Mouse (Mus musculus) urinary bladder, postnatal 36 days (tissue): Measurements from ENCODE around the gene Ppm1k.
"Not testable (repeated sequence)": the region's sequence is repeated elsewhere in the genome, so short reads cannot be mapped to it uniquely, and the experiment has no call there.

ENCODE experiments used
- DNase-seq, 2 experiments: peaks; one replicate each; pipeline ENCODE4 v3.0.0; 2022; ENCODE audit warnings: low spot score in 2 of 2, mixed read lengths in 1 of 2

The Ppm1k gene

DNA sequence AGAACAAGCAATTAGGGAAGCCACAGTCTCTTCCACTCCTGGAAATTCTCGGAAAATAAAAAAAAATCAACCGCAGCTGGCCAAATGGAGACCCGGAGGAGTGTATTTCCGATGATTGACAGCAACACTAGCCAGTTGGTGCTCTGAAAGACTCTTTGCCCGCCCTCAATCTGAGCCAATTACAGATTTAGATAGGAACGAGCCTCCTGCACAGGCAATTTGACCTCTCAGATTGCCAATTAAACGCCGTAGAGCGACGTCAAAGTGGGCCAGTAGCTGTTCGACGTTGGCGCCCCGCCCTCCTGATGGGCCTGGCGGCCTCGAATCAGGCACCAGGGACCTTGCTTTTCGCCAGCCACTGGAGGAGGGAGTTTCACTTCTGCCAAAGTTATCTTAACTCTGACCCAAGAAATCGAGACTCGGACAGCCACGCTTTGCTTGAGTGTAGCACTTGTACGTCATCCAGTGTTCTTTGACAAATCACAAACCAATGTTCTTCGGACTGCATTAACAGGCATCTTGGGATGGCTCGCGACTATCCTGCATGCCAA lies at the start of gene Ppm1k:
Ppm1k (minus strand) TSS at position 83 of the 551 bp plus-strand sequence.
- DNase-seq, result peak; percentile 99

- no peak for DNase-seq
Measured at GRCm38 (mm10) chr6:57582356-57582755, 47.1 kb upstream of the Ppm1k start.

DNA sequence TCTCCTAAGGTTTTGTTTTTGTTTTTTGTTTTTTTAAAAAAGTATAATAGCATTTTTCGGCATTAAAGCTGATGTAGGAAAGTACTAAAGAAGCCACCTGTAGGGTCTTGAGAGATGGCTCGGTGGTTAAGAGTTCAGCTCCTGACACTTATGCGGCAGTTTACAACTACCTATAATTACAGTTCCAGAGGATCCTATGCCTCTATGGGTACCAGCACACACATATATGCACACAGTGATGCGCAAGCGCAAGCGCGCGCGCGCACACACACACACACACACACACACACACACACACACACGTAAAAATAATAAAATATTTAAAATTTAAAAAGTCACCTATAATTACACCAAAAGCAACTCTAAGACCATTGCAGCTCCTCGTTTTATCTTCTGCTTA lies 46.3 kb upstream of the Ppm1k start:
- DNase-seq, result no peak

GRCm38 (mm10) chr6:57580881-57581548 lies 45.7 kb upstream of the Ppm1k start, which contains the start of gene Herc6:
TSS of gene Herc6 (plus strand) at chr6:57581000.
- DNase-seq, result peak; percentile 38 to 66

- no peak for DNase-seq
Measured at GRCm38 (mm10) chr6:57571587-57571986, 36.3 kb upstream of the Ppm1k start.

- peak in 1 of 2 experiments; percentile 15 for DNase-seq
Measured at GRCm38 (mm10) chr6:57570170-57570974, 35.1 kb upstream of the Ppm1k start.

GRCm38 (mm10) chr6:57567630-57568029 lies 32.4 kb upstream of the Ppm1k start:
- no peak for DNase-seq

GRCm38 (mm10) chr6:57565452-57565851 lies 30.2 kb upstream of the Ppm1k start:
- DNase-seq, result no peak

DNA sequence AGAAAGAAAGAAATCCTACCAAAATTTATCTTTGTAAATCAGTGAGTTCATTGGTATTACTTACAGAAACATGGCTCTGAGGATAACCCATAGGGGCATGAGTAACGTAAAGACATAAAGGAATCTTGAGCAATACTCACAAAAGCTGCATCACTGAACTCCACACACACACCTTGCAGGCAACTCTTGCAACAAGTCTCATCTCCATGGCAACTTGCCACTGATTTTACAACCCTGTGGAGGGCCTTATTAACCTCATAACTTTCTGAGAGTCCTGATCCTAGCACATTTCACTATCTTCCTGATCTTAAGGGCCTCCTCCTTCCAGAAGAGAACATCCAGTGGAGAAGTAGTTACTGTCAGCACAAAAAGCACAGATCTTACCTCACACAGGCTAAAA lies 28.2 kb upstream of the Ppm1k start:
- DNase-seq, result no peak

GRCm38 (mm10) chr6:57557796-57558317 lies 22.6 kb upstream of the Ppm1k start:
- no peak for DNase-seq

DNA sequence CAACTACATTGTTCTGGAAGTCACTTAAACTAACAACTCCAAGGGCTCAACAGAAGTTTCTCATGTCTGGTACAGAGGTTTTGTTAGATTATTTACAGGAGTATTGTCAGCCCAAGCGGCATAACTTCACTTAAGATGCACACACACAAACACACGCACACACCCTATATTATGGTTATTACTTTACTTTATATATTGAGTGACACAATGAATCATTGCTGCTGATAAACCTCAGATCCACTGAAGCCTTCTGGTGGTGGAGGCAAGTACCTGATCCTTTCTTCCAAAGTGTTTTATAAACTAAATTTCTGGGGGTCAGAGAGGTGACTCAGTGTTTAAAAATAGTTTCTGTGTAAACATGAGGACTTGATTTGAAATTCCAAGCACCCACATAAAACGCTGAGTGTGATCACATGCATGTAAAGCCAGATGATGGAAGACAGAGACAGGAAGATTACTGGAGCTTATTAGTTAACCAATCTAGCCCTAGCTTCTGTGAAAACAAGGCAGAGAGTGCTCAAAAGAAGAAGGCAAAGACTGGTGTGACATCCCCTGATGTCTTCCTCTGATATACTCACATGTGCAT lies 16.0 kb upstream of the Ppm1k start:
- DNase-seq, result no peak

GRCm38 (mm10) chr6:57544866-57545265 lies 9.6 kb upstream of the Ppm1k start:
- no peak for DNase-seq

GRCm38 (mm10) chr6:57543591-57543990 lies 8.3 kb upstream of the Ppm1k start:
- DNase-seq, result not testable (repeated sequence)

DNA sequence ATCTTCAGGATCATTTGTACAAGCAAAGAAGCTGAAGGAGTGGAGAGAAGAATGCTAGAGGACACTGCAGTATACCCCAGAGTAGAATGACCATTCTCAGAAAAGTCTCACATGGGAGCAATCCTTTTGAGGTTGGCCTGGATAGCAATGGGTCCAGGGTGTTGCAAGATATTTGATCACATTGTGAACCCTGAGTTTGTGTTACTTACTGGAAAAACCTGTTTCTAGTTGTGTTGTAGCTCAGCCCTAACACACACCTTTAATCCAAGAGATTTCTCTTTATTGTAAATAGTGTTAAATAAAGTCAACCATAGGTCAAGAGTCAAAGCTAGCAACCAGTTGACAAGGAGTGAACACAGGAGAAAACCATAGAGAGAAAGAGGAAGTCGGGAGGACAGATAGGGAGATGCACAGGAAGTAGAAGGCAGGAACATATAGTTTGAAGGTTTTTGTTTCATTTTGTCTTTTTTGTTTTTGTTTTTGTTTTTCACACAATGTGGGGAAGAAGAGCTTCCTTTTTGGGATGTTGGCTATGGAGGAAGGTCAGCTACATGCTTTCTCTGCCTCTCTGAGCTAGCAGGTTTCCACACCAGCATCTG lies 6.6 kb upstream of the Ppm1k start:
- no peak for DNase-seq

- DNase-seq, result no peak
Measured at GRCm38 (mm10) chr6:57540950-57541498, 5.8 kb upstream of the Ppm1k start.

GRCm38 (mm10) chr6:57537887-57538286 lies 2.6 kb upstream of the Ppm1k start:
- no peak for DNase-seq

DNA sequence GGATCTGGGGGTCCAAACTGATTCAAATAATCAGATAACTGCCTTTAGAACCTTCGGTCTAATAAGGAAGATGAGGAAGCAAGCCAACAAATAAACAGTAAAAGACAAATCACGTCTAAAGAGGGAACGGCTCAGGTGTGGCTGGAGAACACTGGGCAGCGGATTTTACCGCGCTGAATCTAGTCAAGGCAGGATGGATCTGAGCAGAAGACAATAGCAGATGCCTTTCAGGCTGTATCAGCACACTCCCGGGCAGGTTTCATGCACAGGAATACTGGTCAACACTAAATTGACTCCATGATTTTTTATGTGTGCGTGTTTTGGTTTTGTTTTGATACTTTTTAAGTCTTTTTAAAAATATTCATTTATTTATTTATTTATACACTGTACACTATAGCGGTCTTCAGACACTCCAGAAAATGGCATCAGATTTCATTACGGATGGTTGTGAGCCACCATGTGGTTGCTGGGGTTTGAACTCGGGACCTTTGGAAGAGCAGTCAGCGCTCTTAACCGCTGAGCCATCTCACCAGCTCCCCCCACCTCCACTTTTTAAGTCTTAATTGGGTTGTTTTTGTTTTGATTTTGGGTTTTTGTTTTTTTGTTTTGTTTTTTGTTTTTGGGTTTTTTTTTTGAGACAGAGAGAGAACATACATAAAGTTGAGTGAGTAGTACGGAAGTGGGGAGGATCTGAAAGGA lies 852 bp upstream of the Ppm1k start:
- peak in 1 of 2 experiments; percentile 4 for DNase-seq

- DNase-seq, result peak; percentile 16 to 33
Measured at GRCm38 (mm10) chr6:57534611-57535286, 519 bp downstream of the Ppm1k start.

DNA sequence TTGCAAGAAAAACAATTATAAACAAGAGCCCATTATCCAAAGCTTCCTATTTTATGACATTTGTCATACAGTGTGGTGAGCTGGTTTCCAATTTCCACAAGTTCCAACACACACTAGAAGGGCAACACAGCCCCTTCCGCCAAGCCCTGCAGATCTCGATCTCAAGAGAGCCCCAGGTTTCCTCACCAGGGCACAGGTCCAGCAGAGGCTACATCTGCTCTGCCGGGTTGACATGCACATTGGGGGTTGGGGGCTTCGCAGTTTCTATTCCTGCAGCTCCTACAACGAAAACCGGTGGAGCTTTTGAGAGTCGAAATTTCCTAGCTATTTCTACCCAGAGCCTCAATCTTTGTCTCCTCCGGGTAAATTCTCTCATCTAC lies 1.0 kb downstream of the Ppm1k start:
- DNase-seq, result peak; percentile 22 to 50

GRCm38 (mm10) chr6:57533410-57533809 lies 1.9 kb downstream of the Ppm1k start:
- no peak for DNase-seq
